Mouse (Mus musculus) heart, embryonic 12.5 days (tissue): ENCODE measurements around the gene Dph3. TPM values are rescaled to one million over a fixed set of nuclear protein-coding genes. Genes with fewer than 3 reads are reported as not detected.
"Not testable (repeated sequence)": the region's sequence is repeated elsewhere in the genome, so short reads cannot be mapped to it uniquely, and the experiment has no call there.

Experiments used
- ATAC-seq: fragments of 200-750 bp; cut with Nextera tagmentation; 2 replicates; pipeline ENCODE4 v1.8.0; 2017; ENCODE audit warnings: moderate TSS enrichment, moderate library complexity; ENCODE audit not compliant: insufficient number of reproducible peaks, low FRiP score
- H3K27ac ChIP-seq: fragments of 300-500 bp; sonication (generic); 2 replicates; pipeline ENCODE4 v1.5.1; 2016; ENCODE audit warnings: mild to moderate bottlenecking, moderate library complexity; ENCODE audit not compliant: poor library complexity, severe bottlenecking
- H3K27me3 ChIP-seq: fragments of 300-500 bp; sonication (generic); replicated peaks from 2 replicates; pipeline ENCODE4 v1.6.1; 2016; ENCODE audit warnings: mild to moderate bottlenecking, moderate library complexity
- H3K36me3 ChIP-seq: fragments of 300-500 bp; sonication (generic); 2 replicates; pipeline ENCODE4 v1.6.1; 2016; ENCODE audit warnings: mild to moderate bottlenecking, moderate library complexity
- H3K4me1 ChIP-seq: fragments of 300-500 bp; sonication (generic); replicated peaks from 2 replicates; pipeline ENCODE4 v1.6.1; 2016; ENCODE audit warnings: mild to moderate bottlenecking
- H3K4me2 ChIP-seq: fragments of 300-500 bp; sonication (generic); 2 replicates; pipeline ENCODE4 v1.6.1; 2016; ENCODE audit warnings: mild to moderate bottlenecking, moderate library complexity
- H3K4me3 ChIP-seq: fragments of 300-500 bp; sonication (generic); 2 replicates; pipeline ENCODE4 v1.5.1; 2016; ENCODE audit warnings: mild to moderate bottlenecking
- H3K9ac ChIP-seq: fragments of 300-500 bp; sonication (generic); 2 replicates; pipeline ENCODE4 v1.6.1; 2016; ENCODE audit warnings: mild to moderate bottlenecking, moderate library complexity
- H3K9me3 ChIP-seq: fragments of 300-500 bp; sonication (generic); replicated peaks from 2 replicates; pipeline ENCODE4 v1.6.1; 2016; ENCODE audit warnings: mild to moderate bottlenecking, moderate library complexity
- WGBS: fragments of 180-500 bp; shearing (Covaris S2); methylation state at CpG from one replicate; pipeline ENCODE4 v1.1.7; 2016; 5-methylcytosine and 5-hydroxymethylcytosine counted together
- polyA plus RNA-seq: library from polyadenylated mRNA; unstranded; fragments of >200 nt; fragmentation: Nextera tagmentation; extraction: Ambion mirVana; gene quantifications from 2 replicates; pipeline ENCODE4 v1.2.1, GENCODE M21; 2016

The Dph3 gene
- 71.7 and 74.5 TPM in 2 replicates for polyA plus RNA-seq

DNA sequence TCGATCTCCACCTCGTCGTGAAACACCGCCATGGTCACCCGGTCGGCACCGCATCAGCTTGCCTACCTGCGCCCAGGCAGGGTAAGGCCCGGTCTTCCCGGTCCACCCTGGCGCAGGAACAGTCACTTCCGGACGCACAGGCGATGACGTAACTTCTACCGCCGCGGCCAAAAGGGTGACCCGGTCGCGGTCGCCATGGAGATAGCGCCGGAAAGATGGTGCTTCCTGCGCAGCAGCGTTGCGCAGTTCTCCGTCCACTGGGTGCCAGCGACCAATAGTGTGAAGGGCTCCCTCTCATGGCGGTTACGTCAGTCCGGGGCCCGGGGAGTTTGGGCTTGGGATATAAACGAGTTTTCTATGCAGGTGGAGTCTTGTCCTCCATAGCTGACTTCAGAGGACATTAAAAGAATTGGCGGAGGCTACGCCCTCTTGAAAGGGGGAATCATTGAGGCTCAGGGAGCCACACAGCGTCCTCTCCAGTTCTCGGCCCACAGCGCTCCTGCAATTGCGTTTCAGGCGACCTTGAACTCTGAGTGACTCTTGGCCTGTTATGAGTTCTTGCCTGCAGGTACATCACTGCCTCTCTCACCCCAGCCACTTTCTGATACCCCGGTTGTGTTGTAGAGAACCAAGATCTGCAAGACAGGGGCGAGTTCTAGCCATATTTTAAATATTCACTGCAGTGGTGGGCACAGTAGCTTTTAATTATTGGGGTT is at the start of gene Dph3:
Gene Dph3 (minus strand): TSS at position 244 of the 716 bp plus-strand sequence.
- peaks cover 24% of the 10 kb centered on the region for H3K36me3 ChIP-seq
- ATAC-seq = peak; percentile 96
- H3K9me3 ChIP-seq = no peaks in the 10 kb centered on the region
- peak within 1 kb of the TSS; percentile 57 for H3K4me3 ChIP-seq
- H3K4me1 ChIP-seq = peaks cover 10% of the 10 kb centered on the region
- H3K27me3 ChIP-seq = no peaks in the 10 kb centered on the region
- under 1% methylated on average over 43 of the region's 43 CpGs for WGBS
- H3K27ac ChIP-seq = peak within 1 kb of the TSS; percentile 89
- H3K9ac ChIP-seq = peak within 1 kb of the TSS; percentile 78
- peak within 1 kb of the TSS; percentile 81 for H3K4me2 ChIP-seq

DNA sequence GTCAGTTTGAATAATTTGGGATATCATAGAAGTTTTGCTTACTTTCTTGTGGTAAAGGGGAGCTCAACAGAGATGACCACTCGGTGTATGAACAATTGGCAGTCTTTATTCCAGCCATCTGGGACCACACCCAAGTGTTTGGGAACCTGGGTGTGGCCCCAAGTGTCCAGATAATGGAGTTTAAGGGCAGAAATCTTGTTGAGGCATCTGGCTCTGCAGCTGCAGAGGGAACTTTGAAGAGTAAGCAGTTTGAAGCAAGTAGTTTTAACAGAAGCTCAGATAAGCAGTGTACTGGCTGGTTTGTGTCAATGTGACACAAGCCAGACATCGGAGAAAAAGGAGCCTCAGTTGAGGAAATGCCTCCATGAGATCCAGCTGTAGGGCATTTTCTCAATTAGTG is 48.8 kb upstream of the Dph3 start:
- Histone ChIP-seq H3K9ac (no peak overlapping the region), H3K27me3 (no peaks in the 10 kb centered on the region), H3K4me2 (peak overlapping the region; percentile 39), H3K4me3 (no peak overlapping the region), H3K27ac (peak overlapping the region; percentile 32), H3K4me1 (peaks cover 23% of the 10 kb centered on the region), H3K9me3 (no peaks in the 10 kb centered on the region), H3K36me3 (no peaks in the 10 kb centered on the region)
- WGBS = 7% methylated on average over 2 of the region's 2 CpGs
- ATAC-seq = peak; percentile 77; the same call in 1 of the 2 replicates

DNA sequence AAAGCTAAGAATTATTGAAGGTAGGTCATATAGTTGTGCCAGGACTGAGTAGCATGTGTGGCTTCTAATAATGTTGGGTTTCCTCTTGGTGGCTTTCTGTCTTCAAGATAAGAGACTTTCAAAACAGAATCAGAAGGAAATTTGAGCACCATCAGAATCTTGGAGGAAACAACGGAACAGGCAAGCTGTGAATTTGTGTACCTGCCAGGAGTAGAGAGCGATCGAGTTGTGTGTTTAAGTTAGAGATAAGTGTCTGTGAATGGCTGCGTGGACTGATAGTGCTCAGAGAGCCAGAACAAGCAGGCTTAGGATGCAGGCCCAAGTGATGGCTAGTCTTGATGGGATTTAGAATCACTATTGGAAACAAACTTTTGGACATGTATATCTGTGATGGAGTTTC is 46.3 kb upstream of the Dph3 start:
- Histone ChIP-seq H3K27me3 (no peaks in the 10 kb centered on the region), H3K27ac (no peak overlapping the region), H3K9me3 (no peaks in the 10 kb centered on the region), H3K4me1 (peaks cover 23% of the 10 kb centered on the region), H3K4me3 (no peak overlapping the region), H3K9ac (no peak overlapping the region), H3K36me3 (no peaks in the 10 kb centered on the region), H3K4me2 (no peak overlapping the region)
- WGBS = 20% methylated on average over 4 of the region's 4 CpGs
- ATAC-seq = no peak

DNA sequence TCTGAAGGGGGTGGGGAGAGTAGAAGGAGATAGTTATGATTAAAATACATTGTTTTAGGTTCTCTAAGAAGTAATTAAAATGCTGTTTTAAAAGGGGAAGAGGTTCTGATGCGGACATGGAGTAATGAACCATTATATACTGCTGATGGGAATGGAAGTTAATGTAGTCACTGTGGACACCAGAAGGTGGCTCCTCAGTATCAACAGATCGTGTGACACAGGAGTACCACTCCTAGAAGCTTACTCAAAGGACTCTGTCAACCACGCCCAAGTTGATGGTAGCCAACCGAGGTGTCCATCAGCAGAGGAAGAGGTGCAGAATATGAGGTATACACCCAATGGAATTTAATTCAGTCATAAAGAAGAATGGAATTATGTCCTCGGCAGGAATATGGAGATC is 42.9 kb upstream of the Dph3 start:
- no peaks in the 10 kb centered on the region for H3K36me3 ChIP-seq
- no peak for ATAC-seq
- H3K27me3 ChIP-seq = no peaks in the 10 kb centered on the region
- no peak overlapping the region for H3K4me3 ChIP-seq
- no peak overlapping the region for H3K9ac ChIP-seq
- H3K4me2 ChIP-seq = no peak overlapping the region
- 69% methylated on average over 5 of the region's 5 CpGs for WGBS
- H3K27ac ChIP-seq = no peak overlapping the region
- peaks cover 3% of the 10 kb centered on the region for H3K4me1 ChIP-seq
- no peaks in the 10 kb centered on the region for H3K9me3 ChIP-seq

DNA sequence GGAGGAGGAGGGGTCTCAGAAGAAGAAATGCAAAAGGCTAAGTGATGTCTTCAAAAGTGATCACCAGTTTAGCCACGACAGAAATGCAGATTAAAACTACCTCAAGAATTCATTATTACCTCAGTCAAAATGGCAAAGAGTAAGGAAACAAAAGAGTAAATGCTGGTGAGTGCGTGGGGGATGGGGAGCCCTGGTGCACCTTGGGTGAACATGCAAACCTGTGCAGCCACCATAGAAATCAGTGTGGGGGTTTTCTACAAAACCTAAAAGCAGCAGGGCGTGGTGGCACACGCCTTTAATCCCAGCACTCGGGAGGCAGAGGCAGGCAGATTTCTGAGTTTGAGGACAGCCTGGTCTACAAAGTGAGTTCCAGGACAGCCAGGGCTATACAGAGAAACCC is 39.7 kb upstream of the Dph3 start:
- H3K9ac ChIP-seq, H3K4me1 ChIP-seq, H3K27ac ChIP-seq, H3K27me3 ChIP-seq, H3K9me3 ChIP-seq, ATAC-seq, H3K36me3 ChIP-seq, H3K4me2 ChIP-seq, H3K4me3 ChIP-seq: not testable (repeated sequence)
- WGBS = 74% methylated on average over 5 of the region's 5 CpGs

DNA sequence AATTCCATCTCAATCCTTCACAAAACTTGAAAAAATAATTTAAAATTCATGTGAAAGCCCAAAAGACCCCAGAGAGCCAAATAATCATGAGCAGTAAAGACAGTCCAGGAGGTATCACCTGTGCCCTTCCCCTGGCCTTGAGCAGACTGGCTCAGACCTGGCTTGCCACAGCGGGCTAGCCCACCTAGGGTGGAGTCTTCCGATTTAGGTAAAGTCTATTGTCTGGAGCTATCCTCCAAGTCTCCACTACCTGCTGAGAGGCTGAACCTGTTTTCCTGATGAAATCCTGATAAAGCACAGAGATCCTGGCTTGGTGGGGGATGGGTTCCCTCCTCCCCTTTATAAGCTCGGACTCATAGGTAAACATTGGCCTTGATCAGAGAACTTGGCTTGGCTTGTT is 38.7 kb upstream of the Dph3 start:
- ATAC-seq = no peak
- H3K4me1 ChIP-seq = no peaks in the 10 kb centered on the region
- no peak overlapping the region for H3K9ac ChIP-seq
- 76% methylated on average over 3 of the region's 3 CpGs for WGBS
- no peak overlapping the region for H3K4me3 ChIP-seq
- H3K27me3 ChIP-seq = no peaks in the 10 kb centered on the region
- no peaks in the 10 kb centered on the region for H3K9me3 ChIP-seq
- no peaks in the 10 kb centered on the region for H3K36me3 ChIP-seq
- no peak overlapping the region for H3K27ac ChIP-seq
- no peak overlapping the region for H3K4me2 ChIP-seq

DNA sequence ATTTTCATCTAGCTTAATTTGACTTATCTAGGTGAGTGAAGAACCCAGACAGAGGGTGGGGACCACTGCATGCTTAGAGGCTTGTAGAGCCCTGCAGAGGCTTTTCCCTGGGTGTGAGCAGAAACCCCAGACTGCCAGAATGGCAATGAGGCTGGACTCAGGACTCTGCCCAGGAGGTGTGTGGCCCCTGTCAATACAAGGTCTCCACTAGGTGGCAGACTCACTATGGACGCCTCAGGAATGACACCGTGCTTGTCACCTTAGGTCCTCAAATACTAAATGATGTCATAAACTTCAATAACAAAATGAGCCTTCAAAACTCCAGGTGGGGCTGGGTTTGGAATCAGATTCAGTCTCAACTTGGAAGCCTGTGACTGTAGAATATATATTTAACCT is 36.4 kb upstream of the Dph3 start:
- no peak for ATAC-seq
- 54% methylated on average over 2 of the region's 2 CpGs for whole genome bisulfite sequencing
- Histone ChIP-seq H3K4me3 (no peak overlapping the region), H3K9ac (no peak overlapping the region), H3K27ac (no peak overlapping the region), H3K4me2 (no peak overlapping the region), H3K9me3 (no peaks in the 10 kb centered on the region), H3K27me3 (no peaks in the 10 kb centered on the region), H3K36me3 (no peaks in the 10 kb centered on the region), H3K4me1 (no peaks in the 10 kb centered on the region)

DNA sequence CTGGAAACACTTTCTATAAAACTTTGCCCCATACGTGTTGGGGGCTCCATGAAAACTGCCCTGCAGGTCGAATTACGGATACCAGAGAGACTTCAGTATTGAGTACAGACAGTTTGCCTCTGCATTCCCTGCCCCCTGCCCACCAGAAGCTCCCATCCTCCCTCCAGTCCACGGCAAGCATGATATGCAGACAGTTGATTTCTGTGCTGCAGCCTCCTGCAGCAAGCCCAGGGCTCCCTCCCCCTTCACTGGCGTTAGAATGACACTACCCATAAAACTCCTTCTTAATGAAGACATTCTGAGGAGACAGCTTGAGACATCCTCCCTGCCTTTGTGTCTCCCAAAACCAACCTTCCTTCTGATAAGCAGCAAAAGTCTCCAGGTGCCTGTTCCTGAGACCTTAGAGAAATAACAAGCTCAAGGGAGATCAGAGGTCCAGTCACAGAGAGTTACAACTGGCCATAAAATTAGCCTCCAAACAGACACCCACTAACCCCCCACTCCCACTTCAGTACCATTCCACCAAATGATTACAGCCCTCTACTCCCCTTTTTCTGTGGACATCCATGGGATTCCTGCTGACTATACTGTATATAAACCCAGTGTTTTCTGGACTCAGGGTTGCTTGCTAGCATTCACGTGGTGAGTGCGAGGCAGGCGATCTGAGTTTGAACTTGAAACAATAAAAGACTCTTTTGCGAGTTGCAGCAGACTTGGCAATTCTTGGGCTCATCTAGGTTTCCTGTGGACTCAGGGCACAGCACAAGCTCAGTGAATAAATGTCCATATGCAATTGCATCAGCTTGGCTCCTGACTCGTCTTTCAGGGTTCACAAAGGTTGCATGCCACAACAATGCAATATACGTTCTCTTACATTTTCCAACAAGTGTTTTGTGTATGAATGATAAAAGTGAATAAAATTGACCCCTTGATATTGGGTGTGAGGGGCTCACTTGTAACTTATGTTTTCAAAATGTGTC is 35.7 kb upstream of the Dph3 start:
- no peaks in the 10 kb centered on the region for H3K9me3 ChIP-seq
- no peak overlapping the region for H3K4me3 ChIP-seq
- no peaks in the 10 kb centered on the region for H3K4me1 ChIP-seq
- no peak for ATAC-seq
- no peaks in the 10 kb centered on the region for H3K27me3 ChIP-seq
- no peak overlapping the region for H3K9ac ChIP-seq
- no peak overlapping the region for H3K4me2 ChIP-seq
- no peaks in the 10 kb centered on the region for H3K36me3 ChIP-seq
- 69% methylated on average over 11 of the region's 11 CpGs for WGBS
- no peak overlapping the region for H3K27ac ChIP-seq

DNA sequence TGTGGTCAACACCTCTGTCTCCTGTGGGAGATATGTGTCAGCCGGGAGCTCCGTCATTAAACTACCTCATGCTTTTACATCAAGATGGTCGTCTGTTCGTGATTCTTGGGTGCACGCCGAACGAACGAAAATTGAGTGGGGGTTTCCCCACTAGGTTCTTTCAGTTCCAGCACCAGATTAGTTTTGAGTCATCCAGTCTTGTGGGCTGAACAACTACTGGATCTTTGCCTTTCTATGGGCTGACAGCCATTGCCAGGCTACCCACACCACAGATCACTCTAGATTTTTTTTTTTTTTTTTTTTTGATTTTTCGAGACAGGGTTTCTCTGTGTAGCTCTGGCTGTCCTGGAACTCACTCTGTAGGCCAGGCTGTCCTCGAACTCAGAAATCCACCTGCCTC is 26.6 kb upstream of the Dph3 start:
- ATAC-seq, H3K4me1 ChIP-seq: not testable (repeated sequence)

DNA sequence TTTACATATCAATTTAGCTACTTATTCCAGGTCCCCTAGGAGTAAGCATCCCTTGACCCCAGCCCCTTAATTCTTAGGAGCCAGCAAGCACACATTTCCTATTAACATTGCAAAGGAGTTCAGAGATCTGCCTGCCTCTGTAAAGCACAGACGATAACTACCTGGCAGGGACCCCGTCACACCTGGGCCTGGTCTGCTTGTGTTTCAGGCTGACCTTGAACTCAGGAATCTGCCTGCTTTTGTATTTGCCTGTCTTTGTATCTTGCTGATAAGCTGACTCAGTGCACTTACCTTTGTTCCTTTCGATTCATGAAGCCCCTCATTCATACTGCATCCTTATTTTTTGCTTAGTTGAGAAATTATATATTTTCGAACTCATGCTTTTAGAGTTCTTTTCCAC is 21.4 kb upstream of the Dph3 start:
- ATAC-seq = no peak
- H3K4me2 ChIP-seq = no peak overlapping the region
- WGBS = 87% methylated on average over 4 of the region's 4 CpGs
- peaks cover 6% of the 10 kb centered on the region for H3K4me1 ChIP-seq
- no peak overlapping the region for H3K9ac ChIP-seq
- H3K9me3 ChIP-seq = no peaks in the 10 kb centered on the region
- no peaks in the 10 kb centered on the region for H3K27me3 ChIP-seq
- no peak overlapping the region for H3K27ac ChIP-seq
- H3K36me3 ChIP-seq = peaks cover 25% of the 10 kb centered on the region
- no peak overlapping the region for H3K4me3 ChIP-seq

More for the DNA sequence above, 26.6 kb upstream of the Dph3 start:
- H3K27me3 ChIP-seq, H3K36me3 ChIP-seq, H3K9me3 ChIP-seq, H3K27ac ChIP-seq, H3K4me3 ChIP-seq, H3K9ac ChIP-seq, H3K4me2 ChIP-seq: not testable (repeated sequence)
- WGBS = 86% methylated on average over 10 of the region's 10 CpGs

DNA sequence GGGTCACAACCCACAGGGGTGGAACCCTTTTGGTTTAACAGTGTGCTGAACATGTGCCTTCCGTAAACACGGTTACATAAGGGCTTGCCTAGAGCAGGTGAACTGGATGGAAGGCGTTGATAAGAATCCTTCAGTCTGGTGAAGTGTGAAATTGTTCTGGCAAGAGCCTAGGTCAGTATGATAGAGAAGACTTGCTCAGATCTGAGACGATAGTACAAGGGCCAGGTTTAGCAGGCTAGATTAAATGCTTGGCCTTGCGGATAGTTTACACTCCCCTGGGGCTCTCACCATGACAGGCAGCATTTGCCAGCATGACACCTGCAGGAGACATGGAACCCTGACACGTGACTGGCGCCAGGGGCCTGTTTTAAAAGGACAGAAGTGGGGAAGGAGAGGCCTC is 20.1 kb upstream of the Dph3 start:
- Histone ChIP-seq H3K9me3 (no peaks in the 10 kb centered on the region), H3K27me3 (no peaks in the 10 kb centered on the region), H3K9ac (no peak overlapping the region), H3K27ac (no peak overlapping the region), H3K4me1 (peaks cover 6% of the 10 kb centered on the region), H3K4me3 (no peak overlapping the region), H3K36me3 (peaks cover 33% of the 10 kb centered on the region), H3K4me2 (no peak overlapping the region)
- ATAC-seq = no peak
- WGBS = 36% methylated on average over 7 of the region's 7 CpGs
